Mouse (Mus musculus) liver, embryonic 15.5 days (tissue): Measurements from ENCODE around the gene Lrrc37a. TPM values are rescaled to one million over a fixed set of nuclear protein-coding genes. Genes with fewer than 3 reads are reported as not detected.
A peak's percentile ranks its signal among the peaks of the same experiment; 100 is the strongest.
"Not testable (repeated sequence)": the region's sequence is repeated elsewhere in the genome, so short reads cannot be mapped to it uniquely, and the experiment has no call there.

Experiments
- ATAC-seq: fragments of 200-750 bp; cut with Nextera tagmentation; 2 replicates; pipeline ENCODE4 v1.8.0; 2017; ENCODE audit warnings: moderate number of reproducible peaks, mild to moderate bottlenecking, moderate library complexity; ENCODE audit not compliant: insufficient read depth
- H3K27ac ChIP-seq: fragments of 300-500 bp; sonication (generic); replicated peaks from 2 replicates; pipeline ENCODE4 v1.5.1; 2015; ENCODE audit warnings: mild to moderate bottlenecking, inconsistent platforms
- H3K27me3 ChIP-seq: fragments of 300-500 bp; sonication (generic); 2 replicates; pipeline ENCODE4 v1.6.1; 2015; ENCODE audit warnings: mild to moderate bottlenecking, inconsistent platforms
- H3K36me3 ChIP-seq: fragments of 300-500 bp; sonication (generic); replicated peaks from 2 replicates; pipeline ENCODE4 v1.6.1; 2015; ENCODE audit warnings: moderate library complexity, mild to moderate bottlenecking, inconsistent platforms
- H3K4me1 ChIP-seq: fragments of 300-500 bp; sonication (generic); replicated peaks from 2 replicates; pipeline ENCODE4 v1.6.1; 2015; ENCODE audit warnings: inconsistent platforms
- H3K4me2 ChIP-seq: fragments of 300-500 bp; sonication (generic); 2 replicates; pipeline ENCODE4 v1.6.1; 2015; ENCODE audit warnings: moderate library complexity, mild to moderate bottlenecking, inconsistent platforms
- H3K4me3 ChIP-seq: fragments of 300-500 bp; sonication (generic); replicated peaks from 2 replicates; pipeline ENCODE4 v1.5.1; 2015; ENCODE audit warnings: mild to moderate bottlenecking, inconsistent platforms
- H3K9ac ChIP-seq: fragments of 300-500 bp; sonication (generic); 2 replicates; pipeline ENCODE4 v1.6.1; 2015; ENCODE audit warnings: moderate library complexity, mild to moderate bottlenecking, inconsistent platforms
- H3K9me3 ChIP-seq: fragments of 300-500 bp; sonication (generic); replicated peaks from 2 replicates; pipeline ENCODE4 v1.6.1; 2016; ENCODE audit warnings: inconsistent platforms
- WGBS: fragments of 180-500 bp; shearing (Covaris S2); methylation state at CpG from one replicate; pipeline ENCODE4 v1.1.7; 2015; ENCODE audit warnings: mixed read lengths; ENCODE audit not compliant: insufficient replicate concordance; 5-methylcytosine and 5-hydroxymethylcytosine counted together
- polyA plus RNA-seq: library from polyadenylated mRNA; unstranded; fragments of >200 nt; fragmentation: Nextera tagmentation; extraction: Ambion mirVana; gene quantifications from 2 replicates; pipeline ENCODE4 v1.2.1, GENCODE M21; 2015

The Lrrc37a gene
- polyA plus RNA-seq = not detected in 2 replicates

GRCm38 (mm10) chr11:103504497-103504896 is at the start of gene Lrrc37a:
Gene Lrrc37a, minus strand, starts transcription at chr11:103504597.
- no peaks in the 10 kb centered on the region for H3K27me3 ChIP-seq
- no peak for ATAC-seq
- WGBS = 74% methylated on average over 12 of the region's 12 CpGs
- H3K4me3 ChIP-seq = no peak within 1 kb of the TSS
- no peaks in the 10 kb centered on the region for H3K9me3 ChIP-seq
- no peak within 1 kb of the TSS for H3K4me2 ChIP-seq
- no peak within 1 kb of the TSS for H3K9ac ChIP-seq
- H3K4me1 ChIP-seq = no peaks in the 10 kb centered on the region
- H3K36me3 ChIP-seq = no peaks in the 10 kb centered on the region
- H3K27ac ChIP-seq = no peak within 1 kb of the TSS

DNA sequence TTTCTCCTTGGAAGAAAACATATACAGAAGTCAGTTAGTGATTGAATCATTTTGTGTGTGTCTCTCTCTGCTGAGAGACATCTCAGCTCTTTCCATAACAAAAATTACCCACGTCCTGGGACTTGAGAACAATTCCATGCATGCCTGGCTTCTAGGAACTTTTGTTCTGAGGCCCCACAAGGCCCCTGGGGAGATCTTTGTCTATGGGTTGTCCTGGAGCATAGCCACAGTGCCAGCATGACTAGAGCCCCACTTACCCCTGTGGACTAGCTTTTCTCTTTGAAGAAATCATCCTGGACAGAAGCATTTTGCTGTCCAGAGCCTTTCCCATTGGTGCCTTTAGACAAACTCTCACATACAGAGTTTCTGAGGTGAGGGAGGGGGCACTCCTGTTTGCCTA is 30.6 kb upstream of the Lrrc37a start:
- H3K9ac ChIP-seq, H3K4me2 ChIP-seq, H3K4me3 ChIP-seq, H3K27me3 ChIP-seq, H3K9me3 ChIP-seq, ATAC-seq, H3K4me1 ChIP-seq, H3K27ac ChIP-seq, H3K36me3 ChIP-seq: not testable (repeated sequence)
- 11% methylated on average over 1 of the region's 1 CpGs for WGBS

DNA sequence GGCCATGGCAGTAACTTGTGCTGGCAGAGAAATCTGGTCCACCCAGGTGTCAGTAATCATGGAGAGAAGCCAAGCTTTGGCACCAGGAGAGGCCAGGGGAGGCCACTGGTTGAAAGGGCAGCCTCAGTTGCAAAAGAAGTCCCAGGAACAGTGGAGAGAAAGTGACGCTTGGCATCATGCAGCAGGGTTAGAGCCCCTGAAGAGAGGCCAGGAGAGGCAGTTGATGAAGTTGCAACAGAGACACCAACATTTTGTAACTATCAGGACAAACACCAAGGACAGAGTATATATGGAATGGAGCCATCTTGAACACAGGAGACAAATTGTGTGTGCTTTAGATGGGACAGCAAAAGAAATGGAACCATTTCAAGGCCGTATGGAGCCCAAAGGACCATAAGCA is 7.7 kb upstream of the Lrrc37a start:
- no peaks in the 10 kb centered on the region for H3K9me3 ChIP-seq
- H3K27me3 ChIP-seq = no peaks in the 10 kb centered on the region
- no peak overlapping the region for H3K9ac ChIP-seq
- ATAC-seq = no peak
- no peaks in the 10 kb centered on the region for H3K4me1 ChIP-seq
- H3K36me3 ChIP-seq = no peaks in the 10 kb centered on the region
- WGBS = 58% methylated on average over 2 of the region's 2 CpGs
- H3K4me3 ChIP-seq = no peak overlapping the region
- no peak overlapping the region for H3K4me2 ChIP-seq
- no peak overlapping the region for H3K27ac ChIP-seq

DNA sequence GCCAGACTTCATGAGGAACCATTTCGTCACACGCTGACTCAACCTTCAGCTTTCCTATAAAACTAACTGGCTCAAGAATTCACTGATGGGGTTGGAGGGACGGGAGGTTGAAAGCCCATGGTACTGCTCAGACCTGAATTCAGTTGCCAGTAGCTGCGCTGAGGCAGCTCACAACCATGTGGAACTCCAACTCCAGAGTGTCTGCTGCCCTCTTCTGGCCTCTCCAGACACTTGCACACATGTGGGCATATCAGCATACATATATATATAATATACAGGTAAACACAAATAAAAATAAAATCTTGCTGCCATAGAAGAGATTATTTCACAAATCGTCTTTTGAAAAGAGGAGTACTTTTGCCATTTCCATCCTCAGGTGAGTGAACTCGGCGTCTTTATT is 40.0 kb downstream of the Lrrc37a start:
- no peak overlapping the region for H3K9ac ChIP-seq
- H3K4me1 ChIP-seq = no peaks in the 10 kb centered on the region
- H3K36me3 ChIP-seq = no peaks in the 10 kb centered on the region
- H3K4me2 ChIP-seq = no peak overlapping the region
- H3K4me3 ChIP-seq = no peak overlapping the region
- WGBS = 56% methylated on average over 7 of the region's 7 CpGs
- H3K9me3 ChIP-seq = no peaks in the 10 kb centered on the region
- no peak for ATAC-seq
- H3K27me3 ChIP-seq = no peaks in the 10 kb centered on the region
- H3K27ac ChIP-seq = no peak overlapping the region

GRCm38 (mm10) chr11:103451105-103451504 is 53.3 kb downstream of the Lrrc37a start:
- H3K4me3 ChIP-seq, H3K27me3 ChIP-seq, H3K4me2 ChIP-seq, H3K9me3 ChIP-seq, H3K36me3 ChIP-seq, H3K4me1 ChIP-seq, H3K27ac ChIP-seq, H3K9ac ChIP-seq, ATAC-seq: not testable (repeated sequence)
- WGBS = 82% methylated on average over 1 of the region's 1 CpGs

- H3K4me1 ChIP-seq, ATAC-seq, H3K4me3 ChIP-seq, H3K36me3 ChIP-seq, H3K9me3 ChIP-seq, H3K27ac ChIP-seq, H3K9ac ChIP-seq, H3K4me2 ChIP-seq, H3K27me3 ChIP-seq: not testable (repeated sequence)
- WGBS = 75% methylated on average over 14 of the region's 14 CpGs
These were observed 54.7 kb downstream of the Lrrc37a start for GRCm38 (mm10) chr11:103449721-103450120.

DNA sequence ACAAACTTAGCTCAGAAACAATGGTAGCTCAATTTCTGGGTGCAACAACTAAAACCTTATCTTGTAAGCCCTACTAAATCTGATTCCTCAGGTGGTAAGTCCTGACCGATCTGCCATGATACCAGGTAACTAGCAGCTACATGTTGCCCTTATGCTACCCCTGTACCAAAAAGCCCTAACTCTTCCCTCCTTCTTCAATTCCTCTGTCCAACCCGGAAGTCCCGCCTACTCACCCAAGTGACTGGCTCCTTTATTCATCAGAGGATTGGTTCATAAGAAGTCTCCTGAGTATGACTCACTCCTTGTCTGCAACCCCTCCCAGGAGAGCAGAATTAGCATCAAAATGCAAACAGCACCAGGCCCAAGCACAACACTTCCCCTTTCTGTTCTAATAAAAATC is 60.7 kb downstream of the Lrrc37a start:
- ATAC-seq = no peak

GRCm38 (mm10) chr11:103436282-103436681 is 68.1 kb downstream of the Lrrc37a start:
- Histone ChIP-seq H3K4me3 (no peak overlapping the region), H3K36me3 (no peaks in the 10 kb centered on the region), H3K4me1 (no peaks in the 10 kb centered on the region), H3K4me2 (no peak overlapping the region), H3K9me3 (no peaks in the 10 kb centered on the region), H3K27ac (no peak overlapping the region), H3K27me3 (no peaks in the 10 kb centered on the region), H3K9ac (no peak overlapping the region)
- 26% methylated on average over 5 of the region's 5 CpGs for WGBS
- ATAC-seq = 0 out of 2 replicates have a peak, but pooled peaks have one; percentile 25

More for the DNA sequence above, 60.7 kb downstream of the Lrrc37a start:
- Histone ChIP-seq H3K27me3 (no peaks in the 10 kb centered on the region), H3K36me3 (no peaks in the 10 kb centered on the region), H3K27ac (no peak overlapping the region), H3K9me3 (no peaks in the 10 kb centered on the region), H3K4me3 (no peak overlapping the region), H3K9ac (no peak overlapping the region), H3K4me2 (no peak overlapping the region), H3K4me1 (no peaks in the 10 kb centered on the region)
- WGBS = 67% methylated on average over 3 of the region's 3 CpGs

GRCm38 (mm10) chr11:103425031-103425430 is 79.4 kb downstream of the Lrrc37a start:
- WGBS = 10% methylated on average over 5 of the region's 5 CpGs
- Histone ChIP-seq H3K27me3 (no peaks in the 10 kb centered on the region; the same call in 1 of the 2 replicates), H3K4me1 (no peaks in the 10 kb centered on the region), H3K27ac (no peak overlapping the region), H3K4me3 (no peak overlapping the region), H3K9me3 (no peaks in the 10 kb centered on the region), H3K4me2 (no peak overlapping the region), H3K9ac (no peak overlapping the region), H3K36me3 (no peaks in the 10 kb centered on the region)
- ATAC-seq = no peak

DNA sequence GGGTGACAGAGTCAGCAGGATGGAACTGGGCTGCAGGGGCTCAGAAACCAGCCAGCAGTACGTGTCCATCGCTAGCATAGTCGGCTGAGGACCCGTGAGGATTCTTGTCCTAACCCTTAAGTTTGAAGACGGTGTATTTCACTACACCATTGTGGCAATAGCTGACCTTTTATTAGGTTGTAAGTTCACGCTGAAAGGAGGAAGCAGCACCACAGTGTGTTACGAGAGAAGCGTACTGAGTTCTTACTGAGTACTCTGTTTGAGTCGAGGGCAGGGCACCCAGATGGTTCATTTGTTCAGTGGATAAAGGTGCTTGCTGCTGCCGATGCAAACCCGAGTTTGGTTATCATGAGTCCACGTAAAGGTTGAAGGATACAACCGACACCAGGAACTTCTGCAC is 84.7 kb downstream of the Lrrc37a start:
- Histone ChIP-seq H3K9ac (no peak overlapping the region), H3K9me3 (no peaks in the 10 kb centered on the region), H3K4me3 (no peak overlapping the region), H3K36me3 (no peaks in the 10 kb centered on the region), H3K27ac (0 out of 2 replicates have a peak overlapping the region, but pooled peaks have one; percentile 33), H3K4me2 (no peak overlapping the region), H3K27me3 (no peaks in the 10 kb centered on the region), H3K4me1 (no peaks in the 10 kb centered on the region)
- ATAC-seq = no peak
- 58% methylated on average over 13 of the region's 13 CpGs for WGBS

- Histone ChIP-seq H3K36me3 (no peaks in the 10 kb centered on the region), H3K27ac (0 out of 2 replicates have a peak overlapping the region, but pooled peaks have one; percentile 33), H3K4me3 (no peak overlapping the region), H3K27me3 (no peaks in the 10 kb centered on the region), H3K9me3 (no peaks in the 10 kb centered on the region), H3K4me2 (no peak overlapping the region), H3K4me1 (no peaks in the 10 kb centered on the region), H3K9ac (no peak overlapping the region)
- 45% methylated on average over 5 of the region's 5 CpGs for WGBS
- ATAC-seq = no peak
These were observed 85.2 kb downstream of the Lrrc37a start for GRCm38 (mm10) chr11:103419226-103419625.

DNA sequence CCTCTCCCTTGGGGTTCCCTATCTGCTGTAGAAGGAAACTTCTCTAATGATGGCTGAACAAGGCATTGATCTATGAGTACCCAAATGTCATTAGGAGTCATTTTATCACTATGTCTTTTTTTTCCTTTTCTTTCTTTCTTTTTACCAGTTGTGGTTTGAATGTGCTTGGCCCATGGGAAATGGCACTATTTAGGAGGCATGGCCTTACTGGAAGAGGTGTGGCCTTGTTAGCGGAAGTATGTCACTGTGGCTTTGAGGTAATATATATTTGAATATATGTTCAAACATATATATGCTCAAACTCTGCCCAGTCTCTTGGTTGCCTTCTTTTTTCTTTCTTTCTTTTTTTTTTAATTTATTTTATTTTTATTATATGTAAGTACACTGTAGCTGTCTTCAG is 90.9 kb downstream of the Lrrc37a start:
- peaks cover 27% of the 10 kb centered on the region for H3K4me1 ChIP-seq
- peak overlapping the region; percentile 83 for H3K4me2 ChIP-seq
- H3K27ac ChIP-seq = no peak overlapping the region
- WGBS = 77% methylated on average over 1 of the region's 1 CpGs
- H3K27me3 ChIP-seq = no peaks in the 10 kb centered on the region
- no peak overlapping the region for H3K9ac ChIP-seq
- H3K9me3 ChIP-seq = no peaks in the 10 kb centered on the region
- H3K4me3 ChIP-seq = peak overlapping the region; percentile 91; the same call in 1 of the 2 replicates
- no peak for ATAC-seq
- H3K36me3 ChIP-seq = no peaks in the 10 kb centered on the region
